Mouse (Mus musculus) lung, postnatal 4 days (tissue): Measurements from ENCODE around the gene P4htm.

ENCODE experiments used
- DNase-seq, 2 experiments: peaks; one replicate each; pipeline ENCODE4 v3.0.0; 2021

Gene P4htm

DNA sequence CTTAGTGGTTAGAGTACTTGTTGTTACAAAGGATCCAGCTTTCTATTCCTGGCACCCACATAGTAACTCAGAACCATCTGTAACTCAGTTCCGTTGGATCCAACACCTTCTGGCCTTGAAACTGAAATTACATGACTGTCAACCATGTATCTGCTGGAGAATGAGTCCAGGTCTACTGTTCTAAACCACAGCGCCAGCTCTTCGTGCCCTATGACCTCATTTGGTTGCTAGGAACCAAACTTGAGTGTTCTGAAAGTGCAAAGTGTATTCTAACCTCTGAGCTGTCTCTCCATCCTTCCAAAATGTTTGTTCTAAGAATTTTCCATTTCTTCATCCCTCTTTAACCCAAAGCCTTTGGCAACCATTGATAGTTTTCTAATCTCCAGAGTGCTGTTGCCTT is 51.5 kb downstream of the P4htm start:
- DNase-seq = no peak

DNA sequence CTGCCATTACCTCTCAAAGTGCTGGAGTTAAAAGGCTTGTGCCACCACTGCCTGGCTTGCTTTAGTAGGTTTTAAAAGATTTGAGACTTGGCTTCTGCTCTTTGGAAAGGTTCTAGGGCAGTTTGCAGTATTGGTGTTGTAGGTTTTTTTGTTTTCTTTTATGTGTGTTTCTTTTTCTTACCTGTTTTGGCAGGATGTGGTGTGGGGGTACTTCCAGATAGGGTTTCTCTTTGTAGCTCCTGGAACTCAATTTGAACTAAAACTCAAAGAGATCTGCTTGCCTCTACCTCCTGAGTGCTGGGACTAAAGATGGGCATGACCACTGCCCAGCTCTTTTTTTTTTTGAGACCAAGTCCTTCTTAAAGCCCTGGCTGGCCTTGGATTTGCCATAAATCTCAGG is 56.6 kb downstream of the P4htm start:
- no peak for DNase-seq

DNA sequence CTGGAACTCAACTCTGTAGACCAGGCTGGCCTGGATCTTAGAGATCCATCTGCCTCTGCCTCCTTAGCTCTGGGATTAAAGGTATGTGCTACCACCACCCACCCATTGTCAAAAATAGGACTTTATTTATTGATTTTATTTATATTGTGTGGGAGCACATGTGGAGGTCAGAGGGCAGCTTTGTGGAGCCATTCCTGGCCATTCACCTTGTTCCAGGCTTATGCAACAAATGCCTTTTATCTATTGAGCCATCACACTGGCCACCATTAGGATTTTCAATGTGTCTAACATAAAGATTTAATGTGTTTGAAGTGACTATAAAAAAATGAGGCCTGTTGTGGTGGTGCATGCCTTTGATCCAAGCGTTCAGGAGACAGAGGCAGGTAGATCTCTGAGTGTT is 66.0 kb downstream of the P4htm start:
- DNase-seq = no peak

- DNase-seq = no peak
Measured at GRCm38 (mm10) chr9:108530954-108531353, 66.5 kb downstream of the P4htm start.
